Mouse (Mus musculus) CH12.LX (cell line): ENCODE measurements around the gene Pik3c2b. TPM values are rescaled to one million over a fixed set of nuclear protein-coding genes. Genes with fewer than 3 reads are reported as not detected.

Experiments
- DNase-seq: peaks from one replicate; pipeline ENCODE4 v3.0.0-alpha.2; 2013; ENCODE audit errors: extremely low read depth
- H3K27ac ChIP-seq: 2 replicates; pipeline ENCODE4 v1.5.1; 2012; ENCODE audit warnings: low read depth, mild to moderate bottlenecking, control low read depth, moderate library complexity; ENCODE audit not compliant: insufficient read depth
- H3K27me3 ChIP-seq: replicated peaks from 2 replicates; pipeline ENCODE3; 2012; ENCODE audit warnings: inconsistent platforms
- H3K36me3 ChIP-seq, 2 experiments: replicated peaks in 1 of 2; 2 replicates each; pipeline versions ENCODE3 to v1.6.1; 2012; ENCODE audit warnings: inconsistent platforms in 1 of 2, low read length in 1 of 2, mild to moderate bottlenecking in 1 of 2, mixed read lengths in 1 of 2, moderate library complexity in 1 of 2; ENCODE audit not compliant: control insufficient read depth in 1 of 2, insufficient read depth in 1 of 2
- H3K4me1 ChIP-seq, 2 experiments: 2 replicates each; pipeline ENCODE4 v1.6.1; 2012; ENCODE audit warnings: inconsistent platforms in 1 of 2, moderate library complexity in 1 of 2; ENCODE audit not compliant: insufficient read depth in 2 of 2, control insufficient read depth in 1 of 2
- H3K4me2 ChIP-seq: 2 replicates; pipeline ENCODE4 v1.6.1; 2012; ENCODE audit warnings: low read depth, mild to moderate bottlenecking, control low read depth; ENCODE audit not compliant: poor library complexity, insufficient read depth, severe bottlenecking
- H3K4me3 ChIP-seq, 3 experiments: fragments of 150-350 bp in 1 of 3; sonication (generic) in 1 of 3; replicated peaks in 1 of 3; 2 replicates each; pipeline versions ENCODE3 to v1.5.1; 2011 to 2012; ENCODE audit warnings: low read depth in 2 of 3, low read length in 2 of 3, mild to moderate bottlenecking in 2 of 3, moderate library complexity in 2 of 3, control low read depth in 1 of 3, improper control_type of control experiment in 1 of 3, inconsistent platforms in 1 of 3, mixed read lengths in 1 of 3; ENCODE audit not compliant: poor library complexity in 1 of 3
- H3K79me2 ChIP-seq: replicated peaks from 2 replicates; pipeline ENCODE4 v1.6.1; 2012; ENCODE audit warnings: mild to moderate bottlenecking, moderate library complexity; ENCODE audit not compliant: control insufficient read depth, poor library complexity, insufficient read depth, severe bottlenecking; ENCODE audit errors: extremely low read depth
- H3K9ac ChIP-seq: 2 replicates; pipeline ENCODE4 v1.6.1; 2012; ENCODE audit warnings: low read depth, mild to moderate bottlenecking, control low read depth, moderate library complexity; ENCODE audit not compliant: insufficient read depth
- H3K9me3 ChIP-seq: replicated peaks from 2 replicates; pipeline ENCODE3; 2012; ENCODE audit warnings: low read length, inconsistent platforms, mixed read lengths
- BHLHE40 ChIP-seq: IDR thresholded peaks from 2 replicates; pipeline ENCODE4 v1.6.1; 2011; ENCODE audit warnings: mild to moderate bottlenecking, low read depth, low read length, improper control_type of control experiment
- CTCF ChIP-seq, 2 experiments: IDR thresholded peaks in 1 of 2; conservative IDR thresholded peaks in 1 of 2; 2 replicates each; pipeline ENCODE4 v1.5.1; 2011 to 2012; ENCODE audit warnings: low read depth in 2 of 2, low read length in 2 of 2, improper control_type of control experiment in 1 of 2, inconsistent platforms in 1 of 2, mild to moderate bottlenecking in 1 of 2, moderate library complexity in 1 of 2
- EP300 ChIP-seq: IDR thresholded peaks from 2 replicates; pipeline ENCODE4 v1.6.1; 2011; ENCODE audit warnings: low read length, improper control_type of control experiment
- ETS1 ChIP-seq: conservative IDR thresholded peaks from 2 replicates; pipeline ENCODE4 v1.6.1; 2012; ENCODE audit warnings: low read depth, mild to moderate bottlenecking, inconsistent platforms, low read length, improper control_type of control experiment, moderate library complexity
- JUN ChIP-seq: IDR thresholded peaks from 2 replicates; pipeline ENCODE4 v1.6.1; 2011; ENCODE audit warnings: low read depth, mild to moderate bottlenecking, low read length, improper control_type of control experiment, moderate library complexity; ENCODE audit not compliant: insufficient read depth
- MAX ChIP-seq: IDR thresholded peaks from 2 replicates; pipeline ENCODE4 v1.6.1; 2011; ENCODE audit warnings: low read length, improper control_type of control experiment
- MAZ ChIP-seq: IDR thresholded peaks from 2 replicates; pipeline ENCODE4 v1.6.1; 2012; ENCODE audit warnings: low read depth, mild to moderate bottlenecking, inconsistent platforms, low read length, improper control_type of control experiment, moderate library complexity
- MEF2A ChIP-seq: IDR thresholded peaks from 2 replicates; pipeline ENCODE4 v1.6.1; 2014; ENCODE audit warnings: low read depth, mild to moderate bottlenecking, inconsistent platforms, low read length, improper control_type of control experiment, borderline replicate concordance
- MXI1 ChIP-seq: IDR thresholded peaks from 2 replicates; pipeline ENCODE4 v1.6.1; 2011; ENCODE audit warnings: mild to moderate bottlenecking, low read depth, low read length, improper control_type of control experiment
- POLR2A ChIP-seq: IDR thresholded peaks from 2 replicates; pipeline ENCODE4 v1.6.1; 2011; ENCODE audit warnings: low read depth, mild to moderate bottlenecking, improper control_type of control experiment, low read length
- POLR2AphosphoS2 ChIP-seq: IDR thresholded peaks from 2 replicates; pipeline ENCODE4 v1.6.1; 2011; ENCODE audit warnings: low read depth, low read length, improper control_type of control experiment
- RAD21 ChIP-seq: IDR thresholded peaks from 2 replicates; pipeline ENCODE4 v1.6.1; 2011; ENCODE audit warnings: low read depth, mild to moderate bottlenecking, low read length, improper control_type of control experiment, moderate library complexity
- SIN3A ChIP-seq: IDR thresholded peaks from 2 replicates; pipeline ENCODE4 v1.6.1; 2012; ENCODE audit warnings: low read length, improper control_type of control experiment, inconsistent platforms
- SMC3 ChIP-seq: IDR thresholded peaks from 2 replicates; pipeline ENCODE4 v1.6.1; 2011; ENCODE audit warnings: low read depth, low read length, improper control_type of control experiment
- TCF12 ChIP-seq: IDR thresholded peaks from 2 replicates; pipeline ENCODE4 v1.6.1; 2014; ENCODE audit warnings: low read depth, mild to moderate bottlenecking, inconsistent platforms, low read length, improper control_type of control experiment
- ZNF384 ChIP-seq: IDR thresholded peaks from 2 replicates; pipeline ENCODE4 v1.6.1; 2012; ENCODE audit warnings: low read depth, low read length, improper control_type of control experiment, inconsistent platforms
- dilution Hi-C: fragments of 300-500 bp; cut with MboI; formaldehyde crosslinking; loops from 2 replicates; pipeline ENCODE4 v1.14.3; 2020; ENCODE audit warnings: low sequenced_read_pairs; ENCODE audit not compliant: extremely low pct_unique_long_range_greater_than_20kb, extremely low pct_ligation_motif_present
- in situ Hi-C: fragments of 300-500 bp; cut with MboI; formaldehyde crosslinking; loops from 3 replicates; pipeline ENCODE4 v1.14.3; 2019; ENCODE audit warnings: low sequenced_read_pairs, low pct_ligation_motif_present, low pct_unique_long_range_greater_than_20kb, mixed read lengths
- polyA plus RNA-seq: library from polyadenylated mRNA; unstranded; fragments of >175 nt; gene quantifications from 2 replicates; pipeline ENCODE4 v1.2.1, GENCODE M21; 2012; ENCODE audit warnings: low read depth; ENCODE audit not compliant: insufficient read length
- total RNA-seq, 2 experiments: library from RNA; depleted of rRNA; stranded (reverse); fragments of 300-350 nt in 1 of 2; fragments of >200 nt in 1 of 2; gene quantifications; 2 replicates each; pipeline ENCODE4 v1.2.3; 2012 to 2014

Pik3c2b gene
- total and polyA plus RNA-seq, 3 experiments = 8.7 to 16.5 (median 12.0) TPM

GRCm38 (mm10) chr1:133051829-133052228 is 6.4 kb downstream of the Pik3c2b start:
- H3K9me3 ChIP-seq = no peaks in the 10 kb centered on the region
- peaks cover 0 to 5% of the 10 kb centered on the region in 2 experiments for H3K36me3 ChIP-seq
- H3K9ac ChIP-seq = no peak overlapping the region
- peak; percentile 45 for DNase-seq
- dilution Hi-C loops (no loop called here), in situ Hi-C loops (loop anchor here (5.0 kb wide), 1 partner anchor 35 kb away; no protein-coding TSS in a partner anchor)
- peaks cover 30 to 84% of the 10 kb centered on the region in 2 experiments for H3K4me1 ChIP-seq
- H3K79me2 ChIP-seq = peaks cover 79% of the 10 kb centered on the region
- peak overlapping the region; percentile 81 for H3K27ac ChIP-seq
- TF ChIP-seq ZNF384 (no peak), RAD21 (peak; percentile 35), CTCF (conservative IDR thresholded peaks at IDR 0.05 in 1 of 2, IDR thresholded peaks at IDR 0.05 in 1 of 2; ENCODE audit: low read depth in 2 of 2, low read length in 2 of 2) (peak; percentile 18 to 58; a peak in 2 of 4 replicates), SMC3 (peak; percentile 41)
- H3K4me3 ChIP-seq = no peak overlapping the region
- H3K4me2 ChIP-seq = no peak overlapping the region
- no peaks in the 10 kb centered on the region for H3K27me3 ChIP-seq

- peaks cover 77% of the 10 kb centered on the region for H3K79me2 ChIP-seq
- dilution Hi-C loops (no loop called here), in situ Hi-C loops (loop anchor here (5.0 kb wide), 1 partner anchor 34 kb away; no protein-coding TSS in a partner anchor)
- peaks cover 0 to 15% of the 10 kb centered on the region in 2 experiments for H3K36me3 ChIP-seq
- peak; percentile 98 for DNase-seq
- H3K27me3 ChIP-seq = no peaks in the 10 kb centered on the region
- H3K9me3 ChIP-seq = no peaks in the 10 kb centered on the region
- H3K27ac ChIP-seq = peak overlapping the region; percentile 81
- H3K4me1 ChIP-seq = peaks cover 37 to 85% of the 10 kb centered on the region in 2 experiments
- TF ChIP-seq EP300 = 0 out of 2 replicates have a peak, but pooled peaks have one; percentile 60
- peak; percentile 66 for TF ChIP-seq MXI1
- TF ChIP-seq POLR2A = peak; percentile 52; the same call in 1 of the 2 replicates
- no peak for TF ChIP-seq MAZ
- peak; percentile 82 for TF ChIP-seq ETS1
- no peak for TF ChIP-seq JUN
- 0 out of 2 replicates have a peak, but pooled peaks have one; percentile 47 for TF ChIP-seq MAX
- peak; percentile 83 for TF ChIP-seq SIN3A
- TF ChIP-seq POLR2AphosphoS2 = no peak
- TF ChIP-seq MEF2A = peak; percentile 88
- peak; percentile 77 for TF ChIP-seq TCF12
- peak; percentile 43; the same call in 1 of the 2 replicates for TF ChIP-seq BHLHE40
- H3K4me3 ChIP-seq = peak overlapping the region; percentile 53 to 69 (median 67)
- peak overlapping the region; percentile 54 for H3K9ac ChIP-seq
- H3K4me2 ChIP-seq = peak overlapping the region; percentile 78
Measured at GRCm38 (mm10) chr1:133053034-133053433, 7.6 kb downstream of the Pik3c2b start.
